Mouse (Mus musculus) olfactory bulb, adult 2 months (tissue): ENCODE measurements around the gene Aif1.

Source experiments
- CTCF ChIP-seq: fragments of 200-500 bp; IDR thresholded peaks from 2 replicates; pipeline ENCODE4 v1.5.1; 2012; ENCODE audit warnings: low read depth, mild to moderate bottlenecking, low read length, moderate library complexity; ENCODE audit not compliant: insufficient read depth
- POLR2A ChIP-seq: fragments of 200-500 bp; IDR thresholded peaks from 2 replicates; pipeline ENCODE4 v1.6.1; 2012; ENCODE audit warnings: mild to moderate bottlenecking, low read depth, low read length, moderate library complexity; ENCODE audit not compliant: insufficient read depth

GRCm38 (mm10) chr17:35157254-35157653 lies 18.6 kb downstream of the Aif1 start:
- TF ChIP-seq CTCF (no peak), POLR2A (no peak)
